Mouse (Mus musculus): ENCODE data around the gene Meig1.

Gene Meig1

DNA sequence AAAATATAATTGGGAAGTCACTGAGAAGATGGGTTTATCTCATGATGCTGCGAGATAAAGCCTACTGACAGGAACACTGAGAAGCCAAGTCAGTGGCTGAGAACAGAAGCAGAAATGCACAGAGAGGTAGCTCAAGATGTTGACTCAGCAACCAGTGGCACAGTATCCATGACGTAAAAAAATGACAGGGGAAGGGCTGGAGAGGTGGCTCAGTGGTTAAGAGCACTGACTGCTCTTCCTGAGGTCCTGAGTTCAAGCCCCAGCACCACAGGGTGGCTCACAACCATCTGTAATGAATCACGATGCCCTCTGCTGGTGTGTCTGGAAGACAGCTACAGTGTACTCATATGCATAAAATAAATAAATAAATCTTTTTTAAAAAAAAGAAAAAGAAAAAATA lies 61.4 kb downstream of the Meig1 start:
- no peak for DNase-seq (ENCODE audit: extremely low read depth, insufficient read length, low spot score)
